Mouse (Mus musculus) ES-Bruce4 (cell line): ENCODE results near the gene Aars2.

Experiments used
- CTCF ChIP-seq: IDR thresholded peaks from one replicate; pipeline ENCODE4 v1.8.1; 2011; ENCODE audit warnings: low read depth, low read length
- EP300 ChIP-seq: IDR thresholded peaks from 2 replicates; pipeline ENCODE4 v1.6.1; 2011; ENCODE audit warnings: low read depth, low read length; ENCODE audit not compliant: insufficient read depth
- POLR2A ChIP-seq: IDR thresholded peaks from one replicate; pipeline ENCODE4 v1.8.1; 2011; ENCODE audit warnings: low read length; ENCODE audit not compliant: insufficient read depth

GRCm38 (mm10) chr17:45474669-45475465, 31.8 kb upstream of the Aars2 start, which contains the start of gene Spats1:
- no peak for TF ChIP-seq CTCF
- TF ChIP-seq POLR2A = no peak
- peak; percentile 91 for TF ChIP-seq EP300
